Mouse (Mus musculus) ES-E14 (cell line): Measurements from ENCODE around the gene BC107364.
"Not testable (repeated sequence)": the region's sequence is repeated elsewhere in the genome, so short reads cannot be mapped to it uniquely, and the experiment has no call there.

Experiments
- CHD2 ChIP-seq: IDR thresholded peaks from 2 replicates; pipeline ENCODE4 v1.6.1; 2014; ENCODE audit warnings: mild to moderate bottlenecking, low read depth, low read length, inconsistent platforms
- HCFC1 ChIP-seq: IDR thresholded peaks from 2 replicates; pipeline ENCODE4 v1.6.1; 2012; ENCODE audit warnings: low read length, inconsistent platforms, borderline replicate concordance; ENCODE audit not compliant: insufficient read depth
- MAFK ChIP-seq: IDR thresholded peaks from 2 replicates; pipeline ENCODE4 v1.6.1; 2014; ENCODE audit warnings: mild to moderate bottlenecking, low read depth, low read length, inconsistent platforms; ENCODE audit not compliant: insufficient read depth
- ZC3H11A ChIP-seq: IDR thresholded peaks from 2 replicates; pipeline ENCODE4 v1.6.1; 2012; ENCODE audit warnings: low read depth, mild to moderate bottlenecking, inconsistent platforms, low read length, borderline replicate concordance
- ZNF384 ChIP-seq: IDR thresholded peaks from 2 replicates; pipeline ENCODE4 v1.6.1; 2012; ENCODE audit warnings: low read depth, low read length, inconsistent platforms

- TF ChIP-seq ZNF384, MAFK, ZC3H11A, CHD2, HCFC1: not testable (repeated sequence)
Observed at GRCm38 (mm10) chr3:96496620-96497275, 44.6 kb upstream of the BC107364 start.
